ENCODE assay signal across 18 mouse cellular contexts in the genomic region with DNA sequence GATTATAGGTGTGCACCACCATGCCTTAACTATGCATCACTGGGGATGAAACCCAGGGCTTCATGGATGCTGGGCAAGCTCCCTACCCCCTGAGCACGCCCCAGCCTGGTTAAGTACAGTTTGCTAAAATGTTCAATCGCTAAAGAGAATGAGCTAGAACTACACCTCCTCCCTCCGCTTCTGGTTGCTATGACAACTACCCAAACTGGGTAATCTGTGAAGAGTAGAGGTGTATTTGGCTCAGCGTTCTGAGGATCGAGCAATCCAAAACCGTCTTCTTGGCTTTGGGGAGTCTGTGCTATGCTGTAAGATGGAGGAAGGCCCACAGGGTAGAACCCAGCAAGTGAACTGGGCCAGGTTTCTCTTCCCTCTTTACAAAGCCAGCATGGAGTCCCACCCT.
A peak's percentile ranks its signal among the peaks of the same experiment; 100 is the strongest.
DNase-seq lines count a peak whose midpoint lies in the region; ATAC-seq and TF ChIP-seq lines count a peak whose summit lies in the region.
"Had no signal": no experiment of that assay in that cellular context is flagged by ENCODE, and none has a peak within 500 bp of the region (broad histone marks: within the 10 kb centered on the region; RNA-seq: fewer than 3 reads in every experiment).

No protein-coding gene starts in this region.

- H3K9ac ChIP-seq in heart, adult 2 months (ENCODE audit: low read depth, low read length), result no peak overlapping the region
- H3K9ac ChIP-seq: forebrain, embryonic 15.5 days; hindbrain, embryonic 13.5 days; liver, embryonic 13.5 days; neural tube, embryonic 13.5 days had no signal

- no peak for ATAC-seq in monocyte, adult 5-6 weeks (replicated peaks; ENCODE audit: insufficient number of reproducible peaks, low FRiP score, low TSS enrichment, poor library complexity, severe bottlenecking)
- ATAC-seq: forebrain, embryonic 15.5 days; intestine, embryonic 16.5 days had no signal

- no peaks in the 10 kb centered on the region for H3K9me3 ChIP-seq in embryonic facial prominence, embryonic 10.5 days
- H3K9me3 ChIP-seq: forebrain, embryonic 15.5 days; hindbrain, embryonic 13.5 days; limb, embryonic 10.5 days; liver, embryonic 13.5 days; neural tube, embryonic 13.5 days had no signal

- no peaks in the 10 kb centered on the region for H3K36me3 ChIP-seq in embryonic facial prominence, embryonic 10.5 days (replicated peaks)
- H3K36me3 ChIP-seq in heart, adult 2 months (ENCODE audit: control insufficient read depth, insufficient read depth, low read length), result no peaks in the 10 kb centered on the region
- H3K36me3 ChIP-seq: forebrain, embryonic 15.5 days; hindbrain, embryonic 13.5 days; limb, embryonic 10.5 days; liver, embryonic 13.5 days; neural tube, embryonic 13.5 days had no signal

- H3K79me2 ChIP-seq in heart, adult 2 months (replicated peaks; ENCODE audit: control insufficient read depth, insufficient read depth, low read length), result no peaks in the 10 kb centered on the region

- peak overlapping the region; percentile 60; the same call in 1 of the 2 replicates for H3K27ac ChIP-seq in layer of hippocampus, adult 2 months
- H3K27ac ChIP-seq in embryonic facial prominence, embryonic 10.5 days (replicated peaks), result 0 out of 2 replicates have a peak overlapping the region, but pooled peaks have one; percentile 6
- H3K27ac ChIP-seq in heart, adult 2 months, result no peak overlapping the region
- H3K27ac ChIP-seq: forebrain, embryonic 15.5 days; hindbrain, embryonic 13.5 days; limb, embryonic 10.5 days; liver, embryonic 13.5 days; neural tube, embryonic 13.5 days had no signal

- TF ChIP-seq POLR2A in heart, adult 2 months (IDR thresholded peaks at IDR 0.05; ENCODE audit: insufficient read depth, low read depth, low read length), result no peak

- H3K27me3 ChIP-seq in embryonic facial prominence, embryonic 10.5 days (replicated peaks; ENCODE audit: low read depth, poor library complexity, severe bottlenecking), result no peaks in the 10 kb centered on the region
- no peaks in the 10 kb centered on the region for H3K27me3 ChIP-seq in heart, adult 2 months (ENCODE audit: control insufficient read depth, insufficient read depth, low read length)
- H3K27me3 ChIP-seq: forebrain, embryonic 15.5 days; hindbrain, embryonic 13.5 days; liver, embryonic 13.5 days; neural tube, embryonic 13.5 days had no signal

- TF ChIP-seq EP300 in heart, adult 2 months (IDR thresholded peaks at IDR 0.05; ENCODE audit: insufficient read depth, low read depth, low read length), result no peak

- DNase-seq in layer of hippocampus, adult 2 months (ENCODE audit: low spot score in 2 of 2), result peak; percentile 27 to 71
- DNase-seq in layer of hippocampus, postnatal 25 days (ENCODE audit: extremely low spot score in 1 of 2, low spot score in 1 of 2), result no peak
- no peak for DNase-seq in embryonic facial prominence, embryonic 10.5 days (ENCODE audit: low spot score)
- DNase-seq in left cerebral cortex, adult 18-20 months (ENCODE audit: low spot score in 2 of 2), result peak; percentile 53 to 67
- DNase-seq in right cerebral cortex, postnatal 10 days (ENCODE audit: low spot score in 2 of 2), result peak; percentile 69 to 86
- no peak for DNase-seq in heart, adult 8-10 months (ENCODE audit: low spot score)
- DNase-seq in heart, adult 2 months, result no peak
- DNase-seq: adrenal gland, adult 2 months; cerebellum, adult 2 months; heart, adult 11 months; liver, embryonic 13.5 days; retina, postnatal 1 day had no signal

- intact Hi-C loops in heart, adult 2 months (cut with DNase I), result loop anchor here (5.0 kb wide), 2 partner anchors 52 to 88 kb away; no protein-coding TSS in a partner anchor

- H3K4me1 ChIP-seq in embryonic facial prominence, embryonic 10.5 days, result peaks cover 32% of the 10 kb centered on the region
- peaks cover 14% of the 10 kb centered on the region for H3K4me1 ChIP-seq in heart, adult 2 months (ENCODE audit: control insufficient read depth, insufficient read depth, low read length)

- H3K4me3 ChIP-seq in layer of hippocampus, adult 2 months, result no peak overlapping the region
- no peak overlapping the region for H3K4me3 ChIP-seq in embryonic facial prominence, embryonic 10.5 days
- H3K4me3 ChIP-seq in heart, adult 2 months, result no peak overlapping the region
- H3K4me3 ChIP-seq: forebrain, embryonic 15.5 days; hindbrain, embryonic 13.5 days; limb, embryonic 10.5 days; liver, embryonic 13.5 days; neural tube, embryonic 13.5 days had no signal

- WGBS in embryonic facial prominence, embryonic 10.5 days, result 87% methylated on average over 6 of the region's 6 CpGs
- 84% methylated on average over 6 of the region's 6 CpGs for WGBS in heart, adult 2 months

- no peak for TF ChIP-seq CTCF in layer of hippocampus, adult 2 months (conservative IDR thresholded peaks at IDR 0.05)
- TF ChIP-seq CTCF in heart, adult 2 months (IDR thresholded peaks at IDR 0.05), result no peak

Comparison
In these comparisons a context has a peak if more than half of its experiments do, and no peak if none do; other contexts are left out.
1. DNase-seq: peak in layer of hippocampus, adult 2 months (2 of 2), left cerebral cortex, adult 18-20 months (2 of 2) and right cerebral cortex, postnatal 10 days (2 of 2); none in layer of hippocampus, postnatal 25 days (0 of 2), embryonic facial prominence, embryonic 10.5 days (single experiment), heart, adult 8-10 months (single experiment) and heart, adult 2 months (0 of 2).